Mouse (Mus musculus) embryonic facial prominence, embryonic 10.5 days (tissue): Measurements from ENCODE around the gene Hdgf. TPM values are rescaled to one million over a fixed set of nuclear protein-coding genes. Genes with fewer than 3 reads are reported as not detected.

Experiments used
- DNase-seq: peaks from one replicate; pipeline ENCODE4 v3.0.0-alpha.2; 2017; ENCODE audit warnings: low spot score
- H3K27ac ChIP-seq: fragments of 300-500 bp; sonication (generic); replicated peaks from 2 replicates; pipeline ENCODE4 v1.5.1; 2016; ENCODE audit warnings: mild to moderate bottlenecking
- H3K27me3 ChIP-seq: fragments of 300-500 bp; sonication (generic); replicated peaks from 2 replicates; pipeline ENCODE4 v1.6.1; 2016; ENCODE audit warnings: low read depth, mild to moderate bottlenecking; ENCODE audit not compliant: poor library complexity, severe bottlenecking
- H3K36me3 ChIP-seq: fragments of 300-500 bp; sonication (generic); replicated peaks from 2 replicates; pipeline ENCODE4 v1.6.1; 2016; ENCODE audit warnings: mild to moderate bottlenecking, moderate library complexity
- H3K4me1 ChIP-seq: fragments of 300-500 bp; sonication (generic); 2 replicates; pipeline ENCODE4 v1.6.1; 2016
- H3K4me3 ChIP-seq: fragments of 300-500 bp; sonication (generic); 2 replicates; pipeline ENCODE4 v1.5.1; 2016; ENCODE audit warnings: mild to moderate bottlenecking, moderate library complexity
- H3K9me3 ChIP-seq: fragments of 300-500 bp; sonication (generic); 2 replicates; pipeline ENCODE4 v1.6.1; 2016; ENCODE audit warnings: mild to moderate bottlenecking
- WGBS: fragments of 180-500 bp; shearing (Covaris S2); methylation state at CpG from one replicate; pipeline ENCODE4 v1.1.7; 2016; 5-methylcytosine and 5-hydroxymethylcytosine counted together
- polyA plus RNA-seq: library from polyadenylated mRNA; unstranded; fragments of >200 nt; fragmentation: Nextera tagmentation; extraction: Ambion mirVana; gene quantifications from 2 replicates; pipeline ENCODE4 v1.2.1, GENCODE M21; 2016

The Hdgf gene
- polyA plus RNA-seq, 1 experiment from 2014 or later = 269 TPM

DNA sequence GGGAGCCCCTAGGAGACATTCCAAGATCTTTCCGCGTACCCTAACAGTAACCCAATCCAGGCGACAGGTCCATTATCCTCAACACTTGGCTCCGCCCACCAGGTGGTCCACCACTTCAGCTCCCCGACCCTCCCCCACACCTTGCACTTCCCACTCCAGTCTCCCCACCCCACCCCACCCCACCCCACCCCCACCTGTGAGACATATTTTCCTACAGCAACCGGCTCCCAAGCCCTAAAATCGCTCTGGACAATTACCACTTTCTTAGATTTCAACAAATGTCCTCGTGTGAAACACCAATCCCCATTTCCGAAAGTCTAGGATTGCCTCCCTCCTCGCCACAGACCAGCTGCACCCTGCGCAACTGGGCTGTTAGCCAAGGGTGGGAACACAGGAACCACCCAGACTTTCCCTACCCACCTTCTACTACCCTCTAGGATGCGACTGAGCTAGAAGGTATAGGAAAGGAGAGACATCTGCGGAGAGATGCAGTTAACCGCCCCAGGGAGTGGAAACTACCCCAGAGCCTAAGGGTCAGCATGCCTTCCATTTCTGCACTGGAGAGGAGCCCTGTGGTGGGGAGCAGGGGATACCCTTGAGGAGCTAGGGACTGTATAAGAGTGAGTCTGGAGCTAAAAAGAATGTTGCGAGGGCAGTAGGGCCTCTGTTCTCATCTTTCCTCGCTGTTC, 43.3 kb downstream of the Hdgf start:
- Histone ChIP-seq H3K4me1 (peaks cover 94% of the 10 kb centered on the region), H3K36me3 (peaks cover 38% of the 10 kb centered on the region), H3K4me3 (peak overlapping the region; percentile 78), H3K27ac (peak overlapping the region; percentile 96), H3K9me3 (no peaks in the 10 kb centered on the region), H3K27me3 (no peaks in the 10 kb centered on the region; the same call in 1 of the 2 replicates)
- WGBS = under 1% methylated on average over 16 of the region's 16 CpGs
- peak; percentile 78 for DNase-seq

- Histone ChIP-seq H3K36me3 (peaks cover 41% of the 10 kb centered on the region), H3K27me3 (no peaks in the 10 kb centered on the region; the same call in 1 of the 2 replicates), H3K27ac (peak overlapping the region; percentile 96), H3K9me3 (no peaks in the 10 kb centered on the region), H3K4me3 (peak overlapping the region; percentile 78), H3K4me1 (peaks cover 88% of the 10 kb centered on the region)
- 1% methylated on average over 13 of the region's 13 CpGs for WGBS
- peak; percentile 77 for DNase-seq
Observed at GRCm38 (mm10) chr3:87949955-87950515, 43.9 kb downstream of the Hdgf start.

- Histone ChIP-seq H3K27me3 (no peaks in the 10 kb centered on the region; the same call in 1 of the 2 replicates), H3K36me3 (peaks cover 44% of the 10 kb centered on the region), H3K4me3 (peak overlapping the region; percentile 78), H3K4me1 (peaks cover 71% of the 10 kb centered on the region), H3K27ac (peak overlapping the region; percentile 74), H3K9me3 (no peaks in the 10 kb centered on the region)
- DNase-seq = no peak
- WGBS = 22% methylated on average over 12 of the region's 12 CpGs
Observed at GRCm38 (mm10) chr3:87951946-87952345, 45.8 kb downstream of the Hdgf start.

DNA sequence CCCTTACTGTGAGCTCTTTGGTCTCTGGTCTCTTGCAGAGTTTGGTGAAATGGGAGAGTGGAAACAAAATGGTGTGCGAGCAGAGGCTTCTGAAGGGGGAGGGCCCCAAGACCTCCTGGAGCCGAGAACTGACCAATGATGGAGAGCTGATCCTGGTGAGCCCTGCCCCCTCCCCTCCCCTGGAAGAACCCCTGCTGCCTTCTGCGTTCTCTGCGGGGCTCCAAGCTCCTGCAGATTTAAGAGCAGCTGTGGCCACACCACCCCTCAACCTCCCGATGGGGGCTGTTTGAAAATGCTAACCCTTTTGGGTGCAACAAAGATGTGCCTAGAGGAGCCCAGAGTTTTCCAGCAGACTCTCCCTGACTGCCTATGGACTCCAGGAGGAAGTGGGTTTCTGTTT, 46.3 kb downstream of the Hdgf start:
- no peaks in the 10 kb centered on the region; the same call in 1 of the 2 replicates for H3K27me3 ChIP-seq
- H3K36me3 ChIP-seq = peaks cover 44% of the 10 kb centered on the region
- H3K9me3 ChIP-seq = no peaks in the 10 kb centered on the region
- WGBS = 11% methylated on average over 5 of the region's 5 CpGs
- H3K27ac ChIP-seq = peak overlapping the region; percentile 74
- DNase-seq = peak; percentile 63
- peaks cover 68% of the 10 kb centered on the region for H3K4me1 ChIP-seq
- H3K4me3 ChIP-seq = peak overlapping the region; percentile 78

GRCm38 (mm10) chr3:87958056-87958455, 51.9 kb downstream of the Hdgf start:
- peak overlapping the region; percentile 61 for H3K4me3 ChIP-seq
- H3K4me1 ChIP-seq = peaks cover 50% of the 10 kb centered on the region
- H3K9me3 ChIP-seq = no peaks in the 10 kb centered on the region
- 3% methylated on average over 1 of the region's 1 CpGs for WGBS
- peak overlapping the region; percentile 94 for H3K27ac ChIP-seq
- peaks cover 5% of the 10 kb centered on the region; the same call in 1 of the 2 replicates for H3K27me3 ChIP-seq
- DNase-seq = no peak
- H3K36me3 ChIP-seq = peaks cover 23% of the 10 kb centered on the region

DNA sequence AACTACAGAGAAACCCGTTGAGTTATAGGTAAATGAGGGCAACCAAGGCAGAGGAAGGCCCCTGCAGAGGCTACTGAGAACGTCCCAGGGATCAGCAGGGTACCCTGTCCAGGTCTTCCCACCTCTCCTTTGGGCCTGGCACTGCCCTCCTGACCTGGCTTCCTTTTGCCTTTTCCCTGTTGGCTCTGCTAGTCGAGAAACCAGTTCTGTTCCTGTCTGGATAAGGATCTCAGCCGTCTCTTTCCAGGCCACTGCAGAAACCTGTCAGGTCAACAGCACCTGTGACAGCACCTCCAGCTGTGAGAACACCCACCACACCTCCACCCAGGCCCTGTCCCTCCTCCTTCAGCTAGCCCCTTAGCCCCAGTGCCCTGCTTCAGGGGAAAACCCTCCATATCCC, 52.4 kb downstream of the Hdgf start:
- DNase-seq = no peak
- peak overlapping the region; percentile 61 for H3K4me3 ChIP-seq
- H3K4me1 ChIP-seq = peaks cover 46% of the 10 kb centered on the region
- H3K27ac ChIP-seq = peak overlapping the region; percentile 94
- peaks cover 5% of the 10 kb centered on the region; the same call in 1 of the 2 replicates for H3K27me3 ChIP-seq
- WGBS = 21% methylated on average over 4 of the region's 4 CpGs
- peaks cover 19% of the 10 kb centered on the region for H3K36me3 ChIP-seq
- H3K9me3 ChIP-seq = no peaks in the 10 kb centered on the region

DNA sequence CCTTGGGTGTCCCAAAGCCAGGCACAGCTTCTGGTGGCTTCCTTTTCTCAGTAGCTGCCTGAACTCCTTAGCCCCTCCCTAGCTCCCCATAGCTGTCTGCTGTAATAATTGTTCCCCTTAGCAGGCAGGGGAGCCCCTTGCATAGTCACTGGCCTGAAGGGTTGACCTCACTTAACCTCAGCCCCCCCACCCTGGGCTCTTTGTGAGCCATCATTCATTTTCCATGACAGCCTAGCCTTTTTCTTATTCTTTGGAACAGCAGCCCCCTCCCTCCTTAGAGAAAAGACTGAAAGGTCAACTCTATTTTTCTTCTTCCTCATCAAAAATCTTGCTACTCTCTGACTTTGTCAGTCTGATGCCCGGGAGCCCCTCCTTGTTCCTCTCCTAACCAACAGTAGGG, 52.8 kb downstream of the Hdgf start:
- H3K4me3 ChIP-seq = peak overlapping the region; percentile 61
- peaks cover 14% of the 10 kb centered on the region for H3K36me3 ChIP-seq
- no peaks in the 10 kb centered on the region for H3K9me3 ChIP-seq
- peaks cover 5% of the 10 kb centered on the region; the same call in 1 of the 2 replicates for H3K27me3 ChIP-seq
- peak; percentile 48 for DNase-seq
- H3K4me1 ChIP-seq = peaks cover 45% of the 10 kb centered on the region
- H3K27ac ChIP-seq = peak overlapping the region; percentile 94
- WGBS = 8% methylated on average over 1 of the region's 1 CpGs

GRCm38 (mm10) chr3:87959371-87959770, 53.2 kb downstream of the Hdgf start:
- H3K4me3 ChIP-seq = peak overlapping the region; percentile 61; the same call in 1 of the 2 replicates
- H3K36me3 ChIP-seq = peaks cover 10% of the 10 kb centered on the region
- H3K27me3 ChIP-seq = peaks cover 5% of the 10 kb centered on the region; the same call in 1 of the 2 replicates
- peak overlapping the region; percentile 94 for H3K27ac ChIP-seq
- no peaks in the 10 kb centered on the region for H3K9me3 ChIP-seq
- no peak for DNase-seq
- peaks cover 43% of the 10 kb centered on the region for H3K4me1 ChIP-seq
- WGBS = 62% methylated on average over 7 of the region's 7 CpGs

DNA sequence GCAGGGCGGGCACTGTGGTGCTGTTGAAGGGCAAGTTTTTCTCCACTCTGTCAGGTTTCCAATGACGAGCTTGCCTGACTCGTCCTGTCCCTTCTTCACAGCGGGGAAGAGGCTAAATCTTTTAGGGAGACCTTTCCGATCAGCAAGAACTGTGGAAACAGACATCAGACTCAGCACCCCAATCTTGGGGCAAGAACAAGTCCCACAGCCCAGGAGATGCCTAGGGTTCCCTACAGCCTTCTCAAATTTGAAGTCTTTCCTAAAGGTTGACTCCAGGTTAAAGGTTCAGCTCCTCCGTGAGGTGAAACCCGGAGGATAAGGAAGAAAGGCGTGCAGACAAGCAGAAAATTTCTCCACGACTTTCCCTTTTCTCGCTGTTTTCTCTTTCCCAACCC, 54.1 kb downstream of the Hdgf start:
- peaks cover 5% of the 10 kb centered on the region; the same call in 1 of the 2 replicates for H3K27me3 ChIP-seq
- peak overlapping the region; percentile 94 for H3K27ac ChIP-seq
- 6% methylated on average over 10 of the region's 10 CpGs for WGBS
- no peaks in the 10 kb centered on the region for H3K9me3 ChIP-seq
- H3K36me3 ChIP-seq = peaks cover 1% of the 10 kb centered on the region
- DNase-seq = peak; percentile 39
- H3K4me1 ChIP-seq = peaks cover 43% of the 10 kb centered on the region
- H3K4me3 ChIP-seq = peak overlapping the region; percentile 61

DNA sequence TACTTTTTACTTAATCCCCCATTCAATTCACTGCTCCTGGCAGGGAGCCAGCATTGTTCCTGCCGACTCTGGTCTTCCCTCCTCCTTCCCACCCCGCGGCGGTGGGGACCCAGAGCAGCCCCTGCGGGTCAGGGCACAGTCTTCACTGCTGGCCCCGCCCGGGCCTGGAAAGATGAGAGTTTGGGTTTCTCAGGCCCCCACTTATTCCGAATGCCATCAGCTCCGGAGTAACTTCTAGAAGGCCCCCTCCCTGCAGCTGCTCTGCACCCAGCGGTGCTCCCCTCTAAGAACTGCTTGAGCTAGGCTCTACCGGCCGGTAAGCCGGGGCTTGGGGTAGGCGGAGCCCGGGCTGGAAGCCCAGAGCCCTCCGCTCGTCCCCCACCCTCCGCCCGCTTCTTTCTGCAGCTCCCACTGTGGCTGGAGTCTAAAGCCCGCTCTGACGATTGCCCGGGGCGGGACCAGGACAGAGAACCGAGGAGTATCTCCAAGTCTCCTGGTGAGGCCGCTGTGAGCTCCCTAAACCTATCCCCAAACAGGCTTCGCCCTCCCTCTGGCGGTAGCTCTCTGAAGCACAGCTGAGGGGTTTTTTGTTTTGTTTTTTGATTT, 54.6 kb downstream of the Hdgf start:
- Histone ChIP-seq H3K4me3 (peak overlapping the region; percentile 61), H3K27me3 (peaks cover 5% of the 10 kb centered on the region; the same call in 1 of the 2 replicates), H3K27ac (peak overlapping the region; percentile 94), H3K4me1 (peaks cover 43% of the 10 kb centered on the region), H3K9me3 (no peaks in the 10 kb centered on the region), H3K36me3 (no peaks in the 10 kb centered on the region)
- peak; percentile 97 for DNase-seq
- WGBS = under 1% methylated on average over 27 of the region's 27 CpGs
